Mouse (Mus musculus) thymus, adult 2 months (tissue): ENCODE results near the gene Klk1b3. TPM values are rescaled to one million over a fixed set of nuclear protein-coding genes. Genes with fewer than 3 reads are reported as not detected.
"Not testable (repeated sequence)": the region's sequence is repeated elsewhere in the genome, so short reads cannot be mapped to it uniquely, and the experiment has no call there.

ENCODE experiments used
- DNase-seq: peaks from one replicate; pipeline ENCODE4 v3.0.0; 2021
- H3K27ac ChIP-seq: fragments of 200-500 bp; 2 replicates; pipeline ENCODE4 v1.5.1; 2012; ENCODE audit warnings: low read length, control low read depth; ENCODE audit not compliant: control insufficient read depth, insufficient read depth
- H3K27me3 ChIP-seq: fragments of 200-500 bp; 2 replicates; pipeline ENCODE4 v1.6.1; 2012; ENCODE audit warnings: mild to moderate bottlenecking, low read length, moderate library complexity, mixed read lengths; ENCODE audit not compliant: control insufficient read depth, insufficient read depth
- H3K36me3 ChIP-seq: fragments of 200-500 bp; 2 replicates; pipeline ENCODE4 v1.6.1; 2012; ENCODE audit warnings: mild to moderate bottlenecking, low read length, moderate library complexity; ENCODE audit not compliant: control insufficient read depth, insufficient read depth
- H3K4me1 ChIP-seq: fragments of 200-500 bp; replicated peaks from 2 replicates; pipeline ENCODE4 v1.6.1; 2012; ENCODE audit warnings: low read length; ENCODE audit not compliant: control insufficient read depth, insufficient read depth
- H3K4me3 ChIP-seq: fragments of 200-500 bp; 2 replicates; pipeline ENCODE4 v1.5.1; 2012; ENCODE audit warnings: mild to moderate bottlenecking, low read length, control low read depth, moderate library complexity; ENCODE audit not compliant: control insufficient read depth, insufficient read depth
- CTCF ChIP-seq: fragments of 200-500 bp; IDR thresholded peaks from 2 replicates; pipeline ENCODE4 v1.5.1; 2012; ENCODE audit warnings: mild to moderate bottlenecking, control low read depth, low read length, moderate library complexity, borderline replicate concordance; ENCODE audit not compliant: control insufficient read depth, poor library complexity, insufficient read depth; ENCODE audit errors: extremely low read depth
- POLR2A ChIP-seq: fragments of 200-500 bp; IDR thresholded peaks from 2 replicates; pipeline ENCODE4 v1.6.1; 2012; ENCODE audit warnings: mild to moderate bottlenecking, low read length, control low read depth, moderate library complexity; ENCODE audit not compliant: control insufficient read depth, poor library complexity, insufficient read depth; ENCODE audit errors: extremely low read depth
- WGBS: fragments of 180-500 bp; shearing (Covaris S2); methylation state at CpG from one replicate; pipeline ENCODE4 v1.1.7; 2018; 5-methylcytosine and 5-hydroxymethylcytosine counted together
- polyA plus RNA-seq: library from polyadenylated mRNA; depleted of rRNA; stranded (reverse); fragments of >200 nt; gene quantifications from 2 replicates; pipeline ENCODE4 v1.2.3, GENCODE M21; 2012; rRNA removed

Klk1b3 gene
- 0.75 and 0.97 TPM in 2 replicates for polyA plus RNA-seq

DNA sequence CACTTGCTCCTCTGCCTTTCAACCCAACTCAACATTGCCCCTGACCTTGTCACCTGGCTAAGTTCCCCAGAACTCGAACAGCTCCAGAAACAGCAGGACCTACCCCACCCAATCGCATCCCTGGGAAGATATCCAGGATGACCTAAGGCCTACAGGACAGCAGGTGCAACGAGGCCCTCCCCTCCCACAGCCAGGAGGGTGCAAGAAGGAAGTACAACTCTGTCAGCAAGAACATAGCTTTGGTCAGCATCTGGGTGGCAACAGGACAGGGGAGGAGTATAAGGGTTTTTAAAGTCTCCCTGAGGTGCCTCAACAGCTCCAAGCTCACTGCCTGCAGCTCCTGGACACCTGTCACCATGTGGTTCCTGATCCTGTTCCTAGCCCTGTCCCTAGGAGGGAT lies at the start of gene Klk1b3:
Gene Klk1b3 (plus strand): TSS at position 301 of the 400 bp plus-strand sequence.
- Histone ChIP-seq H3K4me3 (no peak within 1 kb of the TSS), H3K4me1 (no peaks in the 10 kb centered on the region), H3K27me3 (no peaks in the 10 kb centered on the region), H3K36me3 (no peaks in the 10 kb centered on the region), H3K27ac (no peak within 1 kb of the TSS)
- WGBS = 66% methylated on average over 3 of the region's 3 CpGs
- DNase-seq = no peak
- TF ChIP-seq CTCF = no peak
- TF ChIP-seq POLR2A = no peak

DNA sequence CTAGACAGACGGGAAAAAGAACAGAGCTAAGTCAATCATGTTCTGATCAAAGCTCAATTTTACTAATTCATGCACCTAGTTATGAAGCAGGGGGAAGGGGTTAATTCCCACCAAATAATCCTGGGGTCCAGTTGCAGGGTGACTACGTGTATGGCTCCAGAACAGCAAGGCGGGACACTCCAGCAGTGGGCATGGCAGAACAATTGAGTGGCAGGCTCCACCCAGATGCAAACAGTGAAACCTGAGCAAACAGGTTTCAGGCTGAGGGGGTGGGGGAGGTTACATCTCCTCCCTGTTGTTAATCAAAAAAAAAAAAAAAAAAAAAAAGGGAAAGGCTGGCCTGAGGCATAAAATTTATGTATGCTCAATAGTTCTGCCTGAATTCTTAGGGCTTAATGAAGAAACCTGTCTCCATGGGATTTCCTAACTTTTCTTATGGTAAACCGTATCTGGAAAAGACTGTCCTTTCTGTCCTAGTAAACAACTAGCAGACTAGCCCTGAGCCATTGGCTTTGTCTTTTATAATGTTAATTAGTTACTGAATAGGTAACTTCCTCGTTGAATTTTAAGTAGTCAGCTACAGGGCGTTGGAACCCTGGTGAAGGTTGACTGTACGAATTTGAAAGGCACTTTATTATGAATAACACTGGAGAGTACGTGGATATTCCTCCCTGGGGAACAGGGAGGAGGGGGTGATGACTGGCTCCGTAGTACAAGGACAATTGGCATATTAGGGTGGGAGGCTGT lies 18.5 kb upstream of the Klk1b3 start:
- Histone ChIP-seq H3K27ac (no peak overlapping the region), H3K36me3 (no peaks in the 10 kb centered on the region), H3K4me3 (no peak overlapping the region), H3K4me1 (no peaks in the 10 kb centered on the region), H3K27me3 (no peaks in the 10 kb centered on the region)
- DNase-seq = no peak
- TF ChIP-seq CTCF = no peak
- TF ChIP-seq POLR2A = no peak
- WGBS = 82% methylated on average over 9 of the region's 9 CpGs

DNA sequence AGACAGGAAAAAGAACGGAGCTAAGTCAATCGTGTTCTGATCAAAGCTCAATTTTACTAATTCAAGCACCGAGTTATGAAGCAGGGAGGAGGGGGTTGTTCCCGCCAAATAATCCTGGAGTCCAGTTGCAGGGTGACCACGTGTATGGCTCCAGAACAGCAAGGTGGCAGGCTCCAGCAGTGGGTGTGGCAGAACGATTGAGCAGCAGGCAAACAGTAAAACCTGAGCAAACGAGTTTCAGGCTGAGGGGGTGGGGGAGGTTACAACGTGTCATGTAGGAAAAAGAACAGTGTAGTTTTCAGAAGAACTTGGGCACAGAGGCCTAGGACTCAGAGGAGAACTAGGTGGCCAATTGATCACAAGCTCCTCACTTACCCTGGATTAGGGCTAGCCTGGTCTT lies 11.5 kb upstream of the Klk1b3 start:
- not testable (repeated sequence) for H3K36me3 ChIP-seq, H3K27me3 ChIP-seq, DNase-seq, H3K27ac ChIP-seq, H3K4me1 ChIP-seq, H3K4me3 ChIP-seq
- 71% methylated on average over 8 of the region's 8 CpGs for WGBS

DNA sequence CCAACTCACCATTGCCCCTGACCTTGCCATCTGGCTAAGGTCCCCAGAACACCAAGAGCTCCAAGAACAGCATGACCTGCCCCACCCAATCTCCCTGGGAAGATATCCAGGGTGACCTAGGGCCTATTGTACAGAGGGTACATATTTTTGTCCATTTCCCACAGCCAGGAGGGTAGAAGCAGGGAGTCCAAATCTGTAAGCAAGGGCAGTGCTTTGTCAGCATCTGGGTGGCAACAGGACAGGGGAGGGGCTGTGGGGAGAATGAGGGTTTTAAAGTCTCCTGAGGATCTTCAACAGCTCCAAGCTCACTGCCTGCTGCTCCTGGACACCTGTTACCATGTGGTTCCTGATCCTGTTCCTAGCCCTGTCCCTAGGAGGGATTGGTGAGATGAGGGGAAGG lies 10.1 kb upstream of the Klk1b3 start, which contains the start of gene Klk1b24:
Gene Klk1b24 (plus strand): TSS at position 301 of the 400 bp plus-strand sequence.
- H3K27me3 ChIP-seq, H3K4me1 ChIP-seq, H3K27ac ChIP-seq, H3K4me3 ChIP-seq, H3K36me3 ChIP-seq, DNase-seq: not testable (repeated sequence)

DNA sequence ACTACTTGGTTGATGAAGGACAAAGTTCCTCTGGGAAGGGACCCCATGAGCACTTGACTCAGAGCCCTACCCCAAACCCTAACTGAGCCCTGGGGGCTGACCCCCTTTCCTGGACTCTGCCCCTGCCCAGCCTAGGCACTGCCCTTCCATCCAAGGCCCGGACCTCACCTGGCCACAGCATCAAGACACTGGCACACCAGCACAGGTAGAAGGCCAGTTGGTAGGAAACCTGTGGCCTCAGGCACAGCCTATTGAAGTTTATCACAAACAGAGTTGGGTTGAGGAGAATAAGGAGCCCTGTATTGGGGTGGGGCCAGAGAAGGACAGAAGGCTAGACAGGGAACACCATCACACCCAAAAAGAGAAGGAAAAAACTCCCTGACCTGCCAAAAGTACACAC lies 4.5 kb upstream of the Klk1b3 start:
- H3K4me1 ChIP-seq, H3K4me3 ChIP-seq, DNase-seq, H3K36me3 ChIP-seq, H3K27me3 ChIP-seq, H3K27ac ChIP-seq: not testable (repeated sequence)
- 87% methylated on average over 1 of the region's 1 CpGs for WGBS

DNA sequence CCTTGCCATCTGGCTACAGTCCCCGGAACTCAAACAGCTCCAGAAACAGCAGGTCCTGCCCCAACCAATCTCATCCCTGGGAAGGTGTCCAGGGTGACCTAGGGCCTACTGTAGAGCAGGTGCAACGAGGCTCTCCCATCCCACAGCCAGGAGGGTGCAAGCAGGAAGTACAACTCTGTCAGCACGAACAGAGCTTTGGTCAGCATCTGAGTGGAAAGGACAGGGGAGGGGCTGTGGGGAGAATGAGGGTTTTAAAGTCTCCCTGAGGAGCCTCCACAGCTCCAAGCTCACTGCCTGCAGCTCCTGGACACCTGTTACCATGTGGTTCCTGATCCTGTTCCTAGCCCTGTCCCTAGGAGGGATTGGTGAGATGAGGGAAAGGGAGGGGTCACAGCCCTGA lies 9.1 kb downstream of the Klk1b3 start, which contains the start of gene Klk1b4:
Gene Klk1b4 (plus strand): TSS at position 301 of the 400 bp plus-strand sequence.
- not testable (repeated sequence) for H3K4me1 ChIP-seq, DNase-seq, H3K36me3 ChIP-seq, H3K27me3 ChIP-seq, H3K4me3 ChIP-seq, H3K27ac ChIP-seq
- WGBS = 45% methylated on average over 3 of the region's 3 CpGs

DNA sequence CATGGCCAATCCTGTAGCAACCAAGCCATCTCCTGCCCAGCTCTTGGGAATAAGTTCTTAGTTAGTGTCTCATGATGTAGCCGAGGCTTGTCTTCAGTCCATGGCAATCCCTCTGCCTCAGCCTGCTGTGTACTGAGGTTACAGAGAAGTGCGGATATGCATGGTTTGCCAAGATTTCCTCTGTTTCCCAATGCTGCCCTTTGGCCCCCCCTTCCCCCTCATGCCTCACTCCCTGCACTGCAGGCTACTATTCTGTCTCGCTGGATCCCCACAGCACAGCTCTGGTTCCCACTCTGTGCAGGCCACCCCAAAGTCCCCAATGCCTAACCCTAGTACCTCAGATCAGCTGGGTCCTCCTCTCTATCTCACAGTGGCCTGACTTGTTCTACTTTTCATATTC lies 10.3 kb downstream of the Klk1b3 start:
- 76% methylated on average over 3 of the region's 3 CpGs for WGBS

More for the DNA sequence above, 10.3 kb downstream of the Klk1b3 start:
- Histone ChIP-seq H3K4me1 (no peaks in the 10 kb centered on the region), H3K36me3 (no peaks in the 10 kb centered on the region), H3K27me3 (no peaks in the 10 kb centered on the region), H3K27ac (no peak overlapping the region), H3K4me3 (no peak overlapping the region)
- no peak for DNase-seq
- TF ChIP-seq CTCF = no peak
- TF ChIP-seq POLR2A = no peak
